Mouse (Mus musculus) hindlimb bud, embryonic 11.5 days (tissue): ENCODE results near the gene Rangap1.

Source experiments
- DNase-seq: peaks from one replicate; pipeline ENCODE4 v3.0.0-alpha.2; 2012; ENCODE audit warnings: low read depth, low spot score; ENCODE audit errors: extremely low spot score

Rangap1 gene

DNA sequence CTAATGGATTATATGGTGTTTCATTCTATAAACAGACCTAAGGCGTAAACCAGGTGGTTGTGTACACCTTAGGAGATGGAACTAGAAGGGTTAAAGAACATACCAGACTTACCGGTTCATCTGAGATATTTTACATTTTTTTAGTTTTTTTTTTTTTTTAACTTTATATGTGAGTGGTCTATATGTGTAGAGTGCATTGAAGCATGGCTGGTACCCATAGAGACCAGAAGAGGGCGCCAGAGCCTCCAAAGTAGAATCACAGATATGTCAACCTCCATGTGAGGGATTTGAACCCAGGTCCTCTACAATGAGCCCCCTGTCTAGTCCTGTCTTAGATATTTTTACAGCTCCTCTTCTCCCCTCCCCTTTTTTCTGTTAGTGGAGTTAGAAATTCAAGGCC is 47.5 kb downstream of the Rangap1 start:
- DNase-seq, result no peak

DNA sequence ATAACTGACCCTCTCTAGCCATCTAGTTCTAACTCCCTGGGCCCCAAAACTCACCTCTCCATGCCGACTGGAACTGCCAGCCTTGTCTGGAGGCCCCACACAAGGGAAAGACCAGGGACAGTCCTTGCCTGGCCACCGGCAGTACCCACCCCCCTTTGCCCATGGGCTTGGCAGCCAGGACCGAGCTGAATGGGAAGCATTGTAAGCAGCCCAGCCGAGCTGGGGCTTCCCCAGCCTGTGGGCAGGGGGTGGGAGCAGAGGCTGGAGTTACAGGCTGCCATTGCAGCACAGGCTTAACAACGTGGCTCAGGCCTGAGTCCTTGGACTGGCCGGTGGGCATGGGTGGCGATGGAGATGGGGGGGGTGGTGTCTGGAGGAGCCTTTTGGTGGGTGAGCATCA is 48.2 kb downstream of the Rangap1 start, which contains the start of gene Chadl:
Chadl (minus strand) TSS at position 113 of the 400 bp plus-strand sequence.
- no peak for DNase-seq

DNA sequence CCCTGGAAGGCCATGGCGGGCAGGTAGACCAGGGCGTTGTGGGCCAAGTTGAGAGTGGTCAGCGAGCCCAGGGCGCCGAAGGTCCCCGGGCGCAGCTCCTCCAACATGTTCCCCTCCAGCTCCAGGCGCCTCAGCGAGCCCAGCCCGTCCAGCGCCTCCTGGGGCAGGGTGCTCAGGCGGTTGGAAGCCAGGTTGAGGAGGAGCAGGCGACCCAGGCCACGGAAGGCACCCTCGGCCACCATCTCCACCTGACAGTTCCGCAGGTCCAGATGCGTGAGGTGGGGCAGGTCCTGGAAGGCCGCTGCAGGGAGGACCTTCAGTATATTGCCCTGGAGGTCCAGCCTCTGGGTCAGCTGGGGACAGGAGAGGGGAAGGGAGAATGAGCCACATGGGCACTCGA is 50.4 kb downstream of the Rangap1 start:
- DNase-seq, result no peak

DNA sequence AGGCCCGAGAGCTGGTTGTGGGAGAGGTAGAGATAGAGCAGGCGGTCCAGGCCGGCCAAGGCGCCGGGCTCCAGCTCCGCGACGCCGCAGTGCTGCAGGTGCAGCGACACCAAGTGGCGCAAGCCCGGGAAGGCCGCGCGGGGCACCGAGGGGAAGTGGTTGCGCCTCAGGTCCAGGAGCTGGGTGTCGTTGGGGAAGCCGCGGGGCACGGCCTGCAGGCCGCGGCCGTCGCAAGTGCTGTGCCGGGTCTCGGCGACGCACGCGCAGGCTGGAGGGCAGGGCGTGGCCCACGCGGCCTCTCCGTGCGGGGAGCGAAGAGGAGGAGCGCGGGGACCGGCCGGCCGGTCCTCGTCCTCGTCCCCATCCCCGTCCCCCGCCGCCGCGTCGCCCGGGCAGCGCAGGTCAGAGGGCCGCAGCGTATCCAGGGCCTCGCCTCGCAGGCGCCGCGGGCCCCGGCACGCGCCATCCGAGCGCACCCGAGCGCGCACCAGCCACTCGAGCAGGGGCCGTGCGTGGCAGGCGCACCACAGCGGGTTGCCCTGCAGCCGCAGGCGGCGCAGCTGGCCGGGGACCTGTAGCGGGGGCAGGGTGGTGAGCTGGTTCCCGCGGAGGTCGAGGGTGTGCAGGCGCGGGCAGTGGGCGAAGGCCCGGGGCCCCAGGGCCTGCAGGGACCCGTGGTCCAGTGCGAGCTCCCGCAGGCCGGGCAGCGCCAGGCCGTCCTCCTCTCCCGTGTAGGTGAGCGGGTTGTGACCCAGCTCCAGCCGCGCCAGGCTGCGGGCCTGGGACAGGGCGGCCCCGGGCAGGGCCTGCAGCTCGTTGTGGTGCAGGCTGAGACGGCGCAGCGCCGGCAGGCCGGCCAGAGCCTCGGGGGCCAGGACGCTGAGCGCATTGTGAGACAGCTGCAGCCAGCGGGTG is 51.1 kb downstream of the Rangap1 start:
- peak; percentile 22 for DNase-seq

DNA sequence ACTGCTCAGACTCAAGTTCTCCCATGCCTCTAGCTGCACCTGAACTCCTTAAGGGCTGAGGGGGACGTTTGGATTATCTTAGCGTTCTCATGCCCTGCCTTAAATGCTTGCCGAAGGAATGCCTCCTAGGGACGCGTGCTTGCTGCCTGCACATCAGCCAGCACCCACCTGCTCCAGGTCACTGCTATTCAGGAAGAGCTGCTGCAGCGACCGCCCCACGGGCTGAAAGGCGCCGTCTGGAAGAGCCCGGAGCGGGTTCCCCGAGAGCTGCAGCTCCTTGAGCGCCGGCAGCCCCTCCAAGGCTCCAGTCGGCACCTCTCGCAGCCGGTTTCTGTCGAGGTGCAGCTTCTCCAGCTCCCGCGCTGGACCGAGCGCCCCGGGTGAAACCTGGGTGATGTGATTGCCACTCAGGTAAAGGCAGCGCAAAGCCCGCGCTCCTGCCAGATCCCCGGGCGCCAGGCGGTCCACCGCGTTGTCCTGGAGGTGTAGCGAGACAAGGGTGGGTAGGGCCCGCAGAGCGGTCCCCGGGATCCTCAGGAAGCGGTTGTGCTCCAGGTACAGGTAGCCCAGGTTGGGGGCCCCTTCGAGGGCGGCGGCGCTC is 51.9 kb downstream of the Rangap1 start:
- DNase-seq, result no peak

DNA sequence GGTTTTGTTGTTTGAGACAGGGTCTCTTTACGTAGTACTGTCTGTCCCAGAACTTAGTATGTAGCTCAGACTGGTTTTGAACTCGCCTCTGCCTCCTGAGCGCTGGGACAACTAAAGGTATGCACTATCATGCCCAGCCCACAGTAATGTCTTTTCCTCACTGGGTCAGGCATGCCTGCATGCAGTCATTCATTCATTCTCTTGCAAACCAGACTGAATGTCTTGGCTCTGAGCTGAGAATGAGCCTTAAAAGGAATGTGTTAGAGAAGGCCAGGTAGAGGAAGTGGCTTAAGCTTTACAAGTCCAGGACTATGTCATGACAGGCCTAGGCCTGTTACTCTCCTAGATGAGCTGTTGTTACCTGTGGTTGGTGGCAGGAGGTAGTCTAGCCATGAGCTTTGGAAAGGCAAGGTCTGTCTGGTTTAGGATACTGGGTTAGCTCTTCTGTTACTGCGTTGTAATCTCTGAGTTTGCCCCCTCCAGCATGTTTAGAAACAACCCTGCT is 65.0 kb downstream of the Rangap1 start:
- DNase-seq, result no peak

DNA sequence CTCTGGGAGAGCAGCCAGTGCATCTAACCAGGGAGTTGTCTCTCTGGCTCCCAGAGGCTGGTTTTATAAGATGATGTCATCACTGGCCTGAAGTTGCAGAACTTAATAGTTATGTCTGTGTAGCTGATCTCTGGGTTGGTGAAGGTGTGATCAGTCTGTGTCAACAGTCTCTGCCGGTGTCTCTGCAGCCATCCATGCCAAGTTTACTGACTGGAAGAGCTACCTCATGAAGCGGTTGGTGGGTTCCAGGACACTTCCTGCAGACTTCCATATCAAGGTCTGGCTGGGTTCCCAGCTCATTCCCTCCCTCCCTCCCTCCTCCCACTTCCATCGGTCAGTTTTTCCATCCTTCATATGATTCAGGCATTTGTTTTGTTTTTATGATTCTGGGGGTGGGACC is 68.7 kb downstream of the Rangap1 start:
- no peak for DNase-seq

DNA sequence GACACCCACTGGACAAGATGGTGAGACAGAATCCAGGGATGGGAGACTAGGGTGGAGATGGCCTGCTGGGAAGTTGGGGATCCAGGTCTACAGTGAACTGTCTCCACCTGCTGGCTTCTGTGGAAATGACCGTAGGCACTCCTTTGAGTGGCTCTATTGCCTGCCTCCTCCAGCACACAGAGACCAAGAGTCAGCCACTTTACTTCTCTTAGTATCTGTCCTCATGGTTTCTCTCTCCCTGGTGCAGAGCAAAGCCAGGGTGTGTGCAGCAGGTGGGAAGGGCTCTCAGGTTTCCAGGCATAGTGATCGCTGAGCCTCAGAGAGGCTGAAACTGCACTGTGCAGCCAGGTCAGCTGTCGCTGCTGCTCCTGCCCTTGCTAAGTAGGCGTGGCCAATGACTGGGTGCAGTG is 75.1 kb downstream of the Rangap1 start:
- no peak for DNase-seq

DNA sequence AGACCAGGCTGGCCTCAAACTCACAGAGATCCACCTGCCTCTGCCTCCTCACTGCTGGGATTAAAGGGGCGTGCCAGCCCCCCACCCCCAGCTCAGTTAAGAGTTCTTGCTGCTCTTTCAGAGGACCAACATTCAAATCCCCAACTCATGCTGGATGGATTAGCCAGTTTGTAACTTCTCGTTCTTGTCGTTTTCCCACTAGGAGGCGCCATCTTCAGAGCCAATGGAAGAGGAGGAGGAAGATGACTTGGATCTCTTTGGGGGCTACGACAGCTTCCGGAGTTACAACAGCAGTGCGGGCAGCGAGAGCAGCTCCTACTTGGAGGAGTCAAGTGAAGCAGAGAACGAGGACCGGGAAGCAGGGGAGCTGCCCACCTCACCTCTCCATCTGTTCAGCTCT is 78.4 kb downstream of the Rangap1 start:
- no peak for DNase-seq

DNA sequence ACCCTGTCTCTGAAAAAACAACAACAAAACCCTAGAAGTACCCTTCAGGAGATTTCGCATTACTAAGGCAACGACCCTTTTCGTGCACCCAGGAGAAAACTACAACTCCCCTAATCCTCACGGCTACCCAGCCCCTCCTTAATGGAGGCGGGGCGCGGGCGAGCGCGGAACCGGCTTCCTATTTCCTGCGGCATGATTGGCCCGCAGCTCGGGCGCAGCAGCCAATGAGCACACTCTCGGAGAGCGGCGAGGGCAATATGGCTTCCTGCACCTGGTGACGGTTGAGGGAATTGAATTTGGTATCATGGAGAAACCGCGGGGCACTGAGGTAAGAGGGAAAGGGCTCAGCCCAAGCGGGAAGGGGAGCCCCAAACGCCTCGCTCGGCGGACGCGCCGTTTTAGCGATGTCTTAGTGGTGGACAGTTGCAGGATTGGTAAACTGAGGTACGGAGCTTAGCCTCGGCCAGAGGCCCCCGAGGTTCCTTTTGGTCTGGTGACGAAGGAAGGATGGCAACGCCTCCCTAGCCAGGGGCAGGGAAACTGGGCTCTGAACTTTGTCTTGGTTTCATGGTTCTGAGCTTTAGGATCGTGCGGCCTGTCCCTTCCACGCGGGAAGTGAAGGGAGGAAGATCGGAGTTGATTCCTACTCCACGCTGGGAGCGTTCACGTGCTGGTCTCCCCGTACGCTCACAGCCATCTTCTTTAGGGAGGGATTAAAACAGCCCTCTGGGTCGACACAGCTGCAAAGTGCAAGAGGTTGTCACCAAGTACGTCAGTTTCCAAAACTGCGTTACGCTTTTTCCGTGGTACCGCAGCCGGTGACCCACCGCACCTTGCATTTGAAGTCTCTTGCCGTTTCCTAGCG is 81.4 kb downstream of the Rangap1 start, which contains the start of gene L3mbtl2:
L3mbtl2 (plus strand) TSS at position 193 of the 865 bp plus-strand sequence.
- DNase-seq, result peak; percentile 69

DNA sequence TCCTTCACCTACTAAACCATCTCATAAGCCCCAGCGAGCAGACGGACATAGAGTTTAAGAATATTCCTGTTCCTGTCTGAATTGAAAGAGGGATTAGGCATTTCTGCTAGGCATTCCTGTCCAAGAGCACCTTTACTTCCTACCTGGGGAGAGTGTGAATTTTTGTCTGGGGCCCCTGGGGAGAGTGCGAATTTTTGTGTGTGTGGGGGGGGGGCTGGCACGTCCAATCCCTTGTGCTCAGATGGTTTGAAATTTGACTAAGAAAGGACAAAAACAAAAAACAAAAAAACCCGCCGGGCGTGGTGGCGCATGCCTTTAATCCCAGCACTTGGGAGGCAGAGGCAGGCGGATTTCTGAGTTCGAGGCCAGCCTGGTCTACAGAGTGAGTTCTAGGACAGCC is 82.0 kb downstream of the Rangap1 start:
- DNase-seq, result no peak

DNA sequence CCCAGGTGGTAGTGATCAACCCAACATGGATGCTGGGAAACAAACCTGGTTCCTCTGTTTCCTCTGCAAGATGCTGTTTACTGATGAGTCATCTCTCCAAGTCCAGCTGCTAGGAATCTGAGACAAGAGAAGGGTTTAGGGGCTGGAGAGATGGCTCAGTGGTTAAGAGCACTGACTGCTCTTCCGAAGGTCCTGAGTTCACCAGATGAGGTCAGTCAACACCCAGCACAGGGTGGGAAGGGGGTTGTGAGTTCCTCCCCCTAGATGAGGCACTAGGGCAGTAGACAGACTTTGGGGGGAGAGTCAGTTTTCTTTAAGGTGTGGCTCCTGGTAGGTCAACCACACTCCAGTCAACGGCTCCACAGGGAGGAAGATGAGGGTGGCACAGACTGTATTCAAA is 83.6 kb downstream of the Rangap1 start:
- DNase-seq, result no peak
